Mouse (Mus musculus): ENCODE measurements around the gene Trp53bp1.

DNA sequence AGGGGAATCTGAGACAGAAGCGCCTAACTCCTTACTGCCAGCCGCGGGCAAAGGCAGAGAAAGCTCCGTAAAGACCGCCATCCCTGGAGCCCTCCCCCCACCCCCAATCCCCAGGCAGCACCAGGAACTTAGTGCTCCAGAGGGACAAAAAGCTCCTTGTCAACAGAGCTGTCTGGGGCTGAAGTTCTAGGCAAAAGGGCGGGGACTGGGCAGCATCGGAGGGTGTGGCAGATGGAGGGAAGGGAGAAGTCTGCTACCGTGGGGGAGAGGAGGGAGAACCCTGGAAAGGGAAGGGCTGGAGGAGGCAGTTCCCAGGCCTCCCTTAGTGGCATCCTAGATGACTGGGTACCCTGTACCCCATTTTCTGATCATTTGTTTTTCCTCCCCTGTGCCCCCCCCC, 26.9 kb upstream of the Trp53bp1 start:
- TF ChIP-seq CTCF (IDR thresholded peaks at IDR 0.05; ENCODE audit: low read depth, low read length) (no peak), POLR2A (IDR thresholded peaks at IDR 0.05; ENCODE audit: extremely low read depth, insufficient read depth, low read length) (no peak)
